Mouse (Mus musculus) retina, postnatal 1 day (tissue): ENCODE results near the gene Ten1.

Experiments
- DNase-seq: peaks from one replicate; pipeline ENCODE4 v3.0.0-alpha.2; 2012

Gene Ten1

DNA sequence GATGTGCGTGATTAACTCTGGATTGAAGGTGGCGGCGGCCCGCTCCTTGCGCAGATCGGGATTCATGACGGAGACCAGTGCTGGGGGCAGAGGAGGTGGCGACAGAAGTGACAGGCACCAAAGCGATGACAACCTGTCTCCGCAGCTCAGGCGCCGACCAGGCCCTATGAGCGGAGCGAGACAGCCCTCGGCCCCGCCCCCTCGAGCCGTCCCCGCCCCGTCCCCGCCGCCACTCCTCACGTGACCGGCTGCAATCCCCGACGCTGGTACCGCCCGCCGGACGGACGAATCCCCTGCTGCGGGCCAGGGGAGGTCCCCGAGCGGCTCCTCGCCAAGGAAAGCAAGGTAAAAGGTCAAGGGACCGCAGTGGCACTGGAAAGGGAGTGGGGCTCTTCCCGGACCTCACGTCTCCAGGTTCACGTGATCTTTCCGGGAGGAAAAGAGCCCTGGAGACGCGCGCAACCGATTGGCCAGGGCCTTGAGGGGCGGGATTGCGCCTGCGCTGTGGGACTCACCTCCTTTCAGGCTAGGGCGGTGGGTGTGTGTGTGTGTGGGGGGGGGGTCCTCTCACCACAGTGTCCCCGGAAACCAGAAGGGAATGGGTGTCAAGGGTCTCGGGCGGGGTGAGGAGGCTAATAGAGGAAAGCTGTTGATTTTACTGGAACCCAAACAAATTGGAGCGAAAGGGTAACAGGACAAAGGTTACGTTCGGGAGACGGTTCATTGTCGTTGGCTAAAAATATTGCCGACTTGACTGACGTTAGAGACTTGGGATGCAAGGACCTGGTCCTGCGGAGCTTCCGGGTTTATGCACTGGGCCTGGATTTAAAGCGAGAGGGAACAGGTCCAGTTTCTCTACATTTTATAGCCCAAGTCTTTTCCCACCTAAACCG, at the start of gene Ten1, which contains the start of gene Acox1:
TSS of gene Ten1 (plus strand) at position 217 of the 893 bp plus-strand sequence.
TSS of gene Acox1 (minus strand) at position 407 of the 893 bp plus-strand sequence.
- DNase-seq: peak; percentile 98

DNA sequence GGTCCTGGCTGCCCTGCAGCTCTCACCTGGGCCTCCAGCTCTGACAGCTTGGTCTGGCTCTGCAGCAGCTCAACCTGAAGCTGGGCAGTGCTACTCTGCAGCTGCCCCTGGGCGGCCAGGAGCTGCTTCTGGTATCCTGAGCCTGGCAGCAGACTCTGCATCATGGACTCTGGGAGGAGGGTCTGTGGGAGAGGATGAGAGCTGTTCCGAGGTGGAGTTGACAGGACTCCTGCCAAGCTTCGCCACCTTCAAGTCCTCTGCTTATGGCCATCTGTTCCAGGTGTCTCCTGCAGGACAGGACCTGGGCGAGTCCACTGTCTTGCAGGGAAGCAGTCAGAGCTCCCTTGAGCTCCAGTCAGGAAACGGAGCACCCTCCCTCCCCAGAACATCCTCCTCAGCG, 49.3 kb upstream of the Ten1 start:
- no peak for DNase-seq

GRCm38 (mm10) chr11:116150960-116151359, 47.7 kb upstream of the Ten1 start:
- DNase-seq: no peak

DNA sequence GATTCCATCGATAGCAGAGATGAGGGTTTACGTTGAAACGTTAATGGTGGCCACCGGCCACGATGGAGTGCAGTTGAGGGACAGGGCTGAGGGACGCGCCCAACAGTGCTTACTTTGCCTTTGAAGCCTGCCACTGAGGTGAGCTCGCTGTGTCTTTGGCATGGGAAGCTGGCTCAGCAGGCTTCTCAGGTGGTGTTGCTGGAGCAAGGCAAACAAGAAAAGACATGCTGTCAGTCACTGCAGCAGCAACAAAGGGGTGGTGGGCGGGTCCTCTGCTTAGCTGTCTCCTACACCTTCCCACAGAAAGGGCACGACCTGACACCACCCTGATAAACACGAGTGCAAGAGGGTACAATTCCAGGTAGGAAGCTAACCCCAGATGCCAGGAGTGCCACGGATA, 37.3 kb upstream of the Ten1 start:
- no peak for DNase-seq

- DNase-seq: peak; percentile 36
Observed at GRCm38 (mm10) chr11:116162146-116162545, 36.5 kb upstream of the Ten1 start.

DNA sequence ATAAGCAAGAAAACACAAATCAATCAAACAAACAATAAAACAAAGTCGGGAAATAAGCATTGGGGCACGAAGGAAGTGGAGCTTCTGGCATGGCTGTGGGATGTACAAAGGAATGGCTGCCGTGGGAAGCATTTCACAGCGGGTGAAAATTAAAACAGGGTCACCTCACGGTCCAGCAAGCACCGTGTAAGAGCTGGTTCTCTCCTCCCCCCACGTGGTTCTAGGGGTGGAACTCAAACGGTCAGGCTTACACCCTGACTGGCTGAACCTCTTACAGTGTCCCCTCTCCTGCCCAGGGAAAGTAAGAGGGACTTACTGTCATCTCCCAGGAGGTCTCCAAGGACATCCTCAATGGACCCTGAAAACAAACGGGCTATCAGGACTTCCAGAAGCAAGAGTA, 35.7 kb upstream of the Ten1 start:
- peak; percentile 85 for DNase-seq

DNA sequence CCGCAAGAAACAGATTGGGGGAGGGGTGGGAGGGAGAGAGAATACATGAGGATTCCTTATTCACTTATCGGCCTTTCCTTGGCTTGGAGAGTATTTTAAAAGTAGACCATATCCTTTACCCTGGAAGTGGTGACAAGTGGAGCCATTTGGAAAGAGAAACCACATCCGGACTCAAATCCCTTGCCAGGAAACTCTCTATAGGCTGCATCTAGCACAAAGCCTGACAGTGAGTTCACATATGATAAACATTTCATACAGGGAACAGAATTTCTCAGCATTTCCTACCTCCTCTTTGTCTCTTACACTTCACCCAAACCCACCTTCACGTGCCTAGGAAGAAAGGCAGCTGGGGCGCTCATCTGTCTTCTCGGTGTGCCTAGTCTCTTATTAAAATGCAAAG, 31.4 kb upstream of the Ten1 start:
- no peak for DNase-seq

- peak; percentile 97 for DNase-seq
Observed at GRCm38 (mm10) chr11:116167884-116168439, 30.7 kb upstream of the Ten1 start, which contains the start of gene Fbf1. TSS of gene Fbf1 (minus strand) at chr11:116168166.

- DNase-seq: no peak
Observed at GRCm38 (mm10) chr11:116169214-116169613, 29.4 kb upstream of the Ten1 start.

GRCm38 (mm10) chr11:116170003-116170800, 28.5 kb upstream of the Ten1 start:
- DNase-seq: no peak

DNA sequence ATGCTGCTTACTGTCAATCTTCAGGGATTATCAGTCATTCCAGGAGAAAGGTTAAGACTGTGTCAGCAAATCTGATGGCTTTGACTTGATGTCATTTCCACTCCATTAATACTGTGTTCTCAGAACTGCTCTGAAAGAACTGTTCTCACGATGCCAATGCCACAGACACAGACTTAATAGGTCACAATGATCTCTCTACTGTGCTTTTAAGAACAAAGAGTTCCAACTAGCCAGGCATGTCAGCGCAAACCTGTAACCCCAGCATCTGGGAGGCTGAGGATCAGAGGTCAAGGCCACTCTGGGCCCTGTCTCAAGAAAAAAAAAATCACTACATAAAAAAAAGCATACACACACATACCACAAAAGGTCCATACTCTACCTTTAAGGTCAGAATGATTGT, 26.7 kb upstream of the Ten1 start:
- no peak for DNase-seq

GRCm38 (mm10) chr11:116174775-116175448, 23.7 kb upstream of the Ten1 start:
- no peak for DNase-seq

DNA sequence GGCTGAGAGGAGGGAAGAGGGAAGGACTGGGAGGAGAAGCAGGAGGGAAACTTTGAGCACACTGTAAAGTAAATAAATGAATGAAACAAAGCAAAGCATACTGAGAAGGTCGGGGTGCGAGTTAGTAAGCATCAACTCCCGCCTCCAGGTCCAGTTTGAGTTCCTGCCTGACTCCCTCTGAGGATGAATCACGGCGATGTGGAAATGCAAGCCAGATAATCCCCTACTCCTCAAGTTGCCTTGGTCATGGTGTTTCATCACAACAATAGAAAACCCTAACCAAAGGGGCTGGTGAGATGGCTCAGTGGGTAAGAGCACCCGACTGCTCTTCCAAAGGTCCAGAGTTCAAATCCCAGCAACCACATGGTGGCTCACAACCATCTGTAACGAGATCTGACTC, 22.6 kb upstream of the Ten1 start:
- no peak for DNase-seq

- no peak for DNase-seq
Observed at GRCm38 (mm10) chr11:116178411-116179121, 20.1 kb upstream of the Ten1 start.

DNA sequence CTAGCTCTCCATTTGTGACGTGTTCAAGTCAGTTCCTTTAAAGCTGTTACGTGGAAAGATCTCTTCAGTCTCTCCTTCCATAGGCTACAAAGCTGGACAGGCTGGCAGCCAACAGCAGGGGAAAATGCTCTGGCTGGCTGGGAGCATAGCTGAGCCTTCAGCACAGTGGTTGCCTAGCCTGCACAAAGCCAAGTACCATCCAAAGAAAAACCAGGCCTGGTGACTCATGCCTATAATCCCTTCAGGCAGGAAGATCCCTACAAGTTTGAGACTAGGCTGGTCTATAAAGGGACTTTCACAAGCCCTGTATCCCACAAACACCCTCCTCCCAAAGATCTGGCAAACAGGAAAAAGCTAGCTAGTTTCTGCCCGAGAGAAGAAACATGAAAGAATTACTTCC, 12.8 kb upstream of the Ten1 start:
- DNase-seq: no peak

- no peak for DNase-seq
Observed at GRCm38 (mm10) chr11:116186360-116186759, 12.3 kb upstream of the Ten1 start.

DNA sequence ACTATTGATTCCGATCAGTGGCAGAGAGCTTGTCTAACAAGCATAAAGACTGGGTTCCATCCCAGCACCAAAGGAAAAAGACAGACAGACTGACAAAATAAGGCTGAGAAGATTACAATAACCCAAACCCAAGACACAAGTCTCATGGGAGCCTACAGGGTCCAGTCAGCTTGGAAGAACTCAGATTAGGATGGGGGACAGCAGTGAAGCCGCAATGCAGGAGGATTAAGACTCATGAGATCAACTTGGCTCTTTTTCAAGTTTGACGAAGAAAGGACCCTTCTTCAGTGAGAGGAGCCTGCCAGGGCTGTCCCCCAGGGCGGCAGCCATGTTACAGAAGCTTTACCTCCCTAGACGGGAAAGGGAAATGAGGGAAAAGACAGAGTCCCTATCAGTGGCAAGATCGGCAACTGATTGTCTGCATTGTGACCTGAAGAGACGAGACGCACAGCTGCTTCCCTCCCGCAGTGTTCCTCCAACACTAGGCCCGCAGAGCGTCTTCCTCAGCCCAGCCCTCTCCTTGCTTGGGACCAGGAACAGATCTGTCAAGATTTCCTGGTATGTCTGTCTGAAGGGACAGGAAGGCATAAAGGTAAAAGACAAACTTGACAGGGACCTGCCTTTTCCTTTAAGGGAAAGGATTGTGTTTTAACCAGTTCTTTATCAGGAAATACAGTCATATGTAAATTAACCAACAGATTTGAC, 11.3 kb upstream of the Ten1 start:
- DNase-seq: no peak

DNA sequence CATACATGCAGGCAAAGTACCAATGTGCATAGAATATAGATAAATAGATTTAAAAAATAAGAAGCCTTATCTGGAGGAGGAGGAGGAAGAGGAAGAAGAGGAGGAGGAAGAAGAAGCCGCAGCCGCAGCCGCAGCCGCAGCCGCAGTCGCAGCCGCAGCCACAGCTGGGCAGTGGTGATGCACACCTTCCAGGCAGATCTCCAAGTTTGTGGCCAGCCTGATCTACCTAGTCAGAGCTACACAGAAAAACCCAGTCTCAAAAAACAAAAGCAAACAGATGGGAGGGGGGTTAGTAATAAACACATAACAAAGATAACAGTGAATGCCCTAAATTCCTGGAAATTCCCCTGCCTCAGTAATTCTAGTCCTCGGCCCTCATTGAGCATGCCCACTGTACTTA, 4.0 kb upstream of the Ten1 start:
- DNase-seq: no peak

GRCm38 (mm10) chr11:116195252-116195651, 3.4 kb upstream of the Ten1 start:
- no peak for DNase-seq

- no peak for DNase-seq
Observed at GRCm38 (mm10) chr11:116196336-116196735, 2.3 kb upstream of the Ten1 start.

- DNase-seq: no peak
Observed at GRCm38 (mm10) chr11:116196866-116197583, 1.6 kb upstream of the Ten1 start.
